Mouse (Mus musculus) gastrocnemius, postnatal 14 days (tissue): ENCODE data around the gene Kcnk5. TPM values are rescaled to one million over a fixed set of nuclear protein-coding genes. Genes with fewer than 3 reads are reported as not detected.

ENCODE experiments used
- DNase-seq: peaks from one replicate; pipeline ENCODE4 v3.0.0; 2021; ENCODE audit warnings: mixed read lengths
- intact Hi-C: fragments of 180-260 bp; cut with DNase I; formaldehyde crosslinking; loops from one replicate; pipeline ENCODE4 v1.15.1; 2025; ENCODE audit warnings: low total_unique reads
- total RNA-seq, 2 experiments: library from RNA; stranded (reverse); gene quantifications; 2 replicates each; pipeline ENCODE4 v1.2.3; 2021

Kcnk5 gene
- total RNA-seq, 2 experiments from 2014 or later = 0.53 to 1.1 TPM

GRCm38 (mm10) chr14:20134965-20135671 lies 46.5 kb downstream of the Kcnk5 start:
- intact Hi-C loops = no loop called here
- no peak for DNase-seq

DNA sequence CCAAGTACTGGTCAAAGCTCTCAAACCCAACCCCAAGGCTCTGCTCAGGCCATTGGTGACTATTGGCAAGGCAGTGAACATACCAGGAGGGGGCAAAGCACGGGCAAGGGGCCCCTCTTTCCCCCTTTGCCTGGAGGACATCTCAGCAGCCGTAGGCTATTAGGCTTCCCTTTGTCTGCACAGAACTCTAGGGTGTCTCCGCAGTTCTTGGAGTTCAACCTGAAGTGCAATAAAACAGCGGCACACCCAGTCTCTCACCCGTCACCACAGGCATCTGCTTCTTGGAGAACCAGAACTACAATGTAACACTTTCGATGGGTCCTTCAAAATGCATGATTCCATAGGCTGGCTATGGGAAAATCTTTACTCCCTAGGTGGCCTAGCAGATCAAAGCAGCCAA lies 53.4 kb downstream of the Kcnk5 start:
- intact Hi-C loops = loop anchor here (10.0 kb wide), 1 partner anchor 67 kb away; no protein-coding TSS in a partner anchor
- no peak for DNase-seq

GRCm38 (mm10) chr14:20127406-20128087 lies 54.1 kb downstream of the Kcnk5 start:
- intact Hi-C loops = loop anchor here (10.0 kb wide), 1 partner anchor 67 kb away; no protein-coding TSS in a partner anchor
- no peak for DNase-seq

DNA sequence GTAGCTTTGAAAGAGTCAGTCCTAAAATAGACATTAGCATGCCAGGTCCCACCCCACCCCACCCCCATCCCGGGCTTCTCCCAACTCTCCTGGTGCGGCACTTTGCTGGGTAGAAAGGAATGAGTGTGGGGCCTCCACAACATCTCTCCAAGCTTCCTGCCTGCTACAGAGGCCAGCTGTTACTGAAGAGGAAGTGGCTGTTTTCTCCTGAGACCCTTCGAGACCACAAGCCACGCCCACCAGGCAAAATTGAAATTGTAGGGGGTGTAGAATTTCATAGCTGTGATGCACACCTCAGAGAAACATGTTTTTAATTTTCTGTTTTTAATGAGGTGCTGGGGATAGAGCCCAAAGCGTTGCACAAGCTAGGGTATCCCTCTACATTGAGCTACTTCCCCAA lies 60.7 kb downstream of the Kcnk5 start:
- DNase-seq = no peak
- intact Hi-C loops = loop anchor here (10.0 kb wide), 1 partner anchor 74 kb away; no protein-coding TSS in a partner anchor

GRCm38 (mm10) chr14:20120012-20120411 lies 61.6 kb downstream of the Kcnk5 start:
- intact Hi-C loops = loop anchor here (10.0 kb wide), 1 partner anchor 75 kb away; no protein-coding TSS in a partner anchor
- DNase-seq = no peak

GRCm38 (mm10) chr14:20116149-20116605 lies 65.4 kb downstream of the Kcnk5 start:
- peak; percentile 25 for DNase-seq
- intact Hi-C loops = no loop called here

- no peak for DNase-seq
- intact Hi-C loops = loop anchor here (1.0 kb wide), 1 partner anchor 143 kb away; no protein-coding TSS in a partner anchor
Observed at GRCm38 (mm10) chr14:20114951-20115350, 66.7 kb downstream of the Kcnk5 start.

DNA sequence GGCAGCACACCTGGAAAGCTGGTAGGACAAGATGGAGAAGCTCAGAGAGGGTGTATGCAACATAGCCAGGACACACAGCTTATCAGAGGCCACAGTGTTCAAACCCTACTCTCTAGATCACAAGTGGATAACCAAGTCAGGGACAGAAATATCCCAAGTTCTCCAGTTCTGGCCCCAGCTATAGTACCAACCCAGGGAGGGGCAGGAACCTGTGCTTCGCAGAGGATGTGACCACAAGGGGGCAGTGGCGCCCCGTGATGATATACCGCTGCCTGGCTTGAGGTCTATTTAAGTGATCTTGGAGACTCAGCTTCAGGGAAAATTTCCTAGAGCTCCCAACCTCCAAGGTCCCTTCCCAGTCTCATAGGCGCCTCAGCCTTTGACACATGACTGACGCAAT lies 67.6 kb downstream of the Kcnk5 start:
- peak; percentile 86 for DNase-seq
- intact Hi-C loops = loop anchor here (1.0 kb wide), 1 partner anchor 144 kb away; no protein-coding TSS in a partner anchor

DNA sequence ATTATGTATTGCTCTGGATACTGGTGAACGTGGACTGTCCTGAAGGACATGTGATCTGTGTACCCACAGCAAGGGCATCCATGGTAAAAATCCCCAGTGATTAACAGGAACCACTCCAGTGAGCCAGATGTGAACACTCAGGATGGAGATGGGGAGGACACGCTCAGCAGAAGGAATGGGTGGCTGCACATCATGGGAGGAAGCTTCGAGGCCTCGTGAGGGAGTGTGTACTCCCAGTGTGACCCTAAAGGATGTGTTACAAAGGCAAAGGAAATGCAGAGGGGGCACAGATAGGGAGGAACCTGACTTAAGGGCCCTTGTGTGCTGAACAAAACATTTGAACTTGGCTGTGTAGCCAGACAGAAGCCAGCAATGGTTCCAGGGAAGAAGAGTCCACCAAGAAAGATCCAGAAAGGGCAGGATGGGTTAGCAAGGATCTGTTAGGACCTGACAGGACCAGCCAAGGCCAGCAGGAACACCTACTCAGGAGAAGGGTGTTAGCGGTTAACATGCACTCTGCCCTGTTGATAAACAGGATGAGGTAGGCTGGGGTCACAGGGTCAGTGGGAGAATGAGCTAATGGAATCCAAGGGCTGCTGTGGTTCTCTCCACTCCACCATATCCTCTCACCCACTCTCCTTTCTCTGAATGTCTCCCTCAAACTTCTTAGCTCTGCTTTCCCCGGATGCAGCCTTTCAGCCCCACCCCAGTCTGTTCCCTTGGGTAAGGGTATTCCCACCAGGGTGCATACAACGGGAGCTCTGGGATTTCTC lies 68.2 kb downstream of the Kcnk5 start:
- no peak for DNase-seq
- intact Hi-C loops = no loop called here

DNA sequence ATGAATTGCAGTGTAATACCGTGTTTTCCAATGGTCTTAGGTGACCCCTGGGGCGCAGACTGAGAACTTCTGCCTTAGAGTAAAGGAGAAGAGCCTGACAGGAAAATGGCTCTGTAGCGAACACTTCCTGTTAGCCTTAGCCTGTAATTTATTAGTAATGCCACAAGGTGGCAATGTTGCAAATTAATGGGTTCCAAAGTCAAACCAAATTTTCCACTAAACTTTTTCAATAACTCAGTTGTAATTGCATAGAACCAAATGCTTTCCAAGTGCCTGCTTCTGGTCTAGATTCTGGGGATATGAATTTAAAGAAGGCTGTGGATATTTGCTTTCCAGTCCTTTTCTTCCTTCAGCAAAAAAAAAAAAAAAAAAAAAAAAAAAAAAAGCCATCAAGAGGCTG lies 69.4 kb downstream of the Kcnk5 start:
- no peak for DNase-seq
- intact Hi-C loops = no loop called here

DNA sequence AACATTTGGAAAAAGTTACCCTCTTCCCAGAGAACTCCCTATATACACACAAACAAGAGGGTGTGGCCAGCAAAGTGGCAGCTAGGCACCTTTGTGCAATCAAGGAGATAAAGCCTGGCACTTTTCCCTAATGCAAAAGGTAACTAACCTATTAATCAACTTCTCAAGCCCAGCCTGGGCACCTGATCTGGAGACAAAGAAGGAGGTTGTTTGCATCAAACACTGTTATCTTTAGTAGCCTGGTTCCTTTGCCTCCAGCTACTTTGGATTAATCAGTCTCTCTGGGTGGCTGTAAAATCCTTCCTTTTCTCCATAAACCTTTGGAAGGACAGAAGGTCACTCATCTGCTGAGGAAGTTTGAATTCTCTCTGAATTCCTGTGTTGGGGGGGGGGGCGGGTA lies 70.7 kb downstream of the Kcnk5 start:
- intact Hi-C loops = no loop called here
- no peak for DNase-seq

- intact Hi-C loops = no loop called here
- DNase-seq = no peak
Observed at GRCm38 (mm10) chr14:20106271-20106670, 75.3 kb downstream of the Kcnk5 start.

- DNase-seq = no peak
- intact Hi-C loops = no loop called here
Observed at GRCm38 (mm10) chr14:20103207-20103606, 78.4 kb downstream of the Kcnk5 start.

DNA sequence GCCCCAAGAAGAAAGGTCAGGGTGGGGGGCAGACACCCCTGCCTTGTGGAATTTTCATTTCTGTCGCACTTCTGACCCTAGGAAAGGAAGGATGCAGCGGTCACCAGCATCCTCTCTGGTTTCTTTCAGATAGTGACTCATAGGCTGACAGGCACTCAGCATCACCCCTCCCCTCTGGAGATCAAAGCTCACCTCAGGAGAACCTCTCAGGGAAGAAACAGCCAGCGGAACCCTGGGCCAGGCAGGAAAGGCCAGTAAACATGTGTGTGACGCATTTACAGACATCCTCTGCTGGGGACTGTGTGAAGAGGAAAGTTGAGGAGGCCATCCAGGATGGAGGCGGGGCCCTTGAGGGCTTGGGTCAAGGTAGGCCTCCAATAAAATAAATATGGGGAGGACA lies 83.5 kb downstream of the Kcnk5 start:
- DNase-seq = no peak
- intact Hi-C loops = no loop called here

DNA sequence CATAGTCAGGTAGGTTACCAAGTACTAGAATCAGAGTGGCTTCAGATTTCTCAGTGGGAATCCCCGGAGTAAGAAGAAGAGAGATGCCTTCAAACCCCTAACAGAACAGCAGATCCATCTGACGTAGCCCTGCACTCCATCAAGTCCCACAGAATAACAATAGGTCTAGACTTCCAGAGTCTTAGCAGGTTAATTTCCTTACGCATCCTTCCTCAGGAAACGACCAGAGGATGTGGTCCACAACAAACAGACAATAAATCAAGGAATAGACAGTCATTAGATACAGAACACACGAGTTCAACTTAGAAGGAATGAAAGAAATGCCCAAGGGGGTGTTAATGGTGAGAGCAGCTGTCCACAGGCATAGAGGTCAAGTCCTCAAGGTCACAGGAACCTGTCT lies 86.7 kb downstream of the Kcnk5 start:
- intact Hi-C loops = no loop called here

DNA sequence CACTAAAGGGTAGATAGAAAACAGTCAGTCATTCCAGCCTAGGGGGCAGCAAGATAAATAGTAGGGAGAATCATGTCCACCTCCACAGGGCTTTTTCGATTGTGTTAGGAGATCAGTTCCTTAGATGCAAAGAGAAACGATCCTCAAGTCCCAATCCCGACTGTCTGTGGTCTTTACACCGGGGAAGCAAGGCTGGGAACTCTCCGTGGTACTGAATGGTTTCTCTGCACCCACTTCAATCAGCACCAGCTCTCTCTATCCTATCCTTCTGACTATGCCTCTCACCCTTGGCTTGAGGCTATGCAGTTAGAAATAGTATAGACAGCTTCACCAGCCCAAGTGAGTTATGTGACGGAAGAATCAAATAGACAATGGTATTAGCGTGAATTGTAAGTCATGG lies 88.1 kb downstream of the Kcnk5 start:
- peak; percentile 9 for DNase-seq
- intact Hi-C loops = no loop called here

More for the DNA sequence above, 86.7 kb downstream of the Kcnk5 start:
- no peak for DNase-seq
